Mouse (Mus musculus): ENCODE measurements around the gene Ppp2r3c.

- TF ChIP-seq POLR2A (IDR thresholded peaks at IDR 0.05; ENCODE audit: insufficient read depth, low read length) (no peak), CTCF (IDR thresholded peaks at IDR 0.05; ENCODE audit: low read depth, low read length) (no peak), EP300 (IDR thresholded peaks at IDR 0.05; ENCODE audit: insufficient read depth, low read depth, low read length) (no peak)
Measured at GRCm38 (mm10) chr12:55333662-55334061, 30.9 kb upstream of the Ppp2r3c start.

All from ES-Bruce4 (cell line).